Mouse (Mus musculus) urinary bladder, postnatal 14 days (tissue): ENCODE measurements around the gene Hemk1.
"Not testable (repeated sequence)": the region's sequence is repeated elsewhere in the genome, so short reads cannot be mapped to it uniquely, and the experiment has no call there.

ENCODE experiments used
- DNase-seq: peaks from one replicate; pipeline ENCODE4 v3.0.0; 2021; ENCODE audit warnings: low spot score

Gene Hemk1

GRCm38 (mm10) chr9:107308346-107309000, 29.7 kb downstream of the Hemk1 start:
- DNase-seq, result no peak

GRCm38 (mm10) chr9:107307886-107308285, 30.3 kb downstream of the Hemk1 start:
- DNase-seq, result peak; percentile 92

GRCm38 (mm10) chr9:107307099-107307872, 30.9 kb downstream of the Hemk1 start:
- DNase-seq, result no peak

DNA sequence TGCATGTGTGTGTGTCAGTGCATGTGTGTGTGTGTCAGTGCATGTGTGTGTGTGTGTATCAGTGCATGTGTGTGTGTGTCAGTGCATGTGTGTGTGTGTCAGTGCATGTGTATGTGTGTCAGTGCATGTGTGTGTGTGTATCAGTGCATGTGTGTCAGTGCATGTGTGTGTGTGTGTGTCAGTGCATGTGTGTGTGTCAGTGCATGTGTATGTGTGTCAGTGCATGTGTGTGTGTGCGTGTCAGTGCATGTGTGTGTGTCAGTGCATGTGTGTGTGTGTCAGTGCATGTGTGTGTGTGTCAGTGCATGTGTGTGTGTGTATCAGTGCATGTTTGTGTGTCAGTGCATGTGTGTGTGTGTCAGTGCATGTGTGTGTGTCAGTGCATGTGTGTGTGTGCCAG, 31.5 kb downstream of the Hemk1 start:
- not testable (repeated sequence) for DNase-seq

GRCm38 (mm10) chr9:107305601-107306542, 32.3 kb downstream of the Hemk1 start:
- DNase-seq, result peak; percentile 69

- no peak for DNase-seq
These were observed 33.1 kb downstream of the Hemk1 start for GRCm38 (mm10) chr9:107305012-107305411.

DNA sequence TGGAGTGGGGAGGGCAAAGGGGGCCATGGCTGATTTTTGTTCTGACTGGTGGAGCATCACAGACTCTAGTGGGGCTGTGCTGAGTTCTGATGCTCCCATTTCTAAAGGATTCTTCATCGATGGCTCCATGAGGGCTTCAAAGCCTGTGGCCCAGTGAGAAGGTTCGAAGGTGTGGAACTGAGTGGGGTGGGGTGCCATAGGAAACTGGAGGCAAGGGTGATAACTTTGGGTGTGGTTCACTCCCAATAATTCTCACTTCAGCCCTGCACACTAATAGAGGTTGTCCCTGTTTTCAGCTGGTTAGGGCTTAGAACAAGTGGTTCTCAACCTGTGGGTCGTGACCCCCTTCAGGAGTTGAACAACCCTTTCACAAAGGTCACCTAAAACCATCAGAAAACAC, 33.8 kb downstream of the Hemk1 start:
- no peak for DNase-seq

- DNase-seq, result no peak
These were observed 34.2 kb downstream of the Hemk1 start for GRCm38 (mm10) chr9:107303900-107304299.

GRCm38 (mm10) chr9:107303121-107303820, 34.9 kb downstream of the Hemk1 start:
- DNase-seq, result no peak

DNA sequence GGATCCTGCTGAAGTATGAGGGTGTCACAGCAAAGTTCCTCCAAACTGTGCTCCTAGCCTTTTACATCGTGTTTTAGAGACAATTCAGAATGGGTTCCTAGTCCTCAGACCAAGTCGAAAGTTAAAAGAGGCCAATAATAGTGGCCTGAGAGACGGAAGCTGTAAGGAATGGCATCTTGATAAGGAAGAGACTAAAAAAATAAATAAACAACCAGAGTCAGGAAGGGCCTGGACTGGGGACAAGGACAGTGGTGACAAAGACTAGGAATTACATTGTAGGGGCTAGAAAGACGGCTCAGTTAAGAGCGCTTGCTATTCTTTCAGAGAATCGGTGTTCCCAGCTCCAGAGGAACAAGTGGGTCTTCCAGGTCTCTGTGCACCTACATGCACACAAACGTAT, 35.6 kb downstream of the Hemk1 start:
- DNase-seq, result no peak

- no peak for DNase-seq
These were observed 36.4 kb downstream of the Hemk1 start for GRCm38 (mm10) chr9:107301554-107302331.

DNA sequence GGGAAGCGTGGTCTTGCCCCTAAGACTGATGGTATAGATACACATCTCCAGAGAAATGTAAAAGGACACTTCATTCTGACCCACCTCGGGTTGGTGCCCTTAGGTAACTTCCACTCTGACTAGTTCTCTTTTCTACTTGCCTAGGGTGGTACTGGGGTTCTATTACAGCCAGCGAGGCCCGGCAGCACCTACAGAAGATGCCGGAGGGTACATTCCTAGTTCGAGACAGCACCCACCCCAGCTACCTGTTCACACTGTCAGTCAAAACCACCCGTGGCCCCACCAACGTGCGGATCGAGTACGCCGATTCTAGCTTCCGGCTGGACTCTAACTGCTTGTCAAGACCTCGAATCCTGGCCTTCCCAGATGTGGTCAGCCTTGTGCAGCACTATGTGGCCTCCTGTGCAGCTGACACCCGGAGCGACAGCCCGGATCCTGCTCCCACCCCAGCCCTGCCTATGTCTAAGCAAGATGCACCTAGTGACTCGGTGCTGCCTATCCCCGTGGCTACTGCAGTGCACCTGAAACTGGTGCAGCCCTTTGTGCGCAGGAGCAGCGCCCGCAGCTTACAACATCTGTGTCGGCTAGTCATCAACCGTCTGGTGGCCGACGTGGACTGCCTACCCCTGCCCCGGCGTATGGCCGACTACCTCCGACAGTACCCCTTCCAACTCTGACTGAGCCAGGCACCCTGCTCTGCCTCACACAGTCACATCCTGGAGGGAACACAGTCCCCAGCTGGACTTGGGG, 37.8 kb downstream of the Hemk1 start:
- no peak for DNase-seq

GRCm38 (mm10) chr9:107299783-107300182, 38.4 kb downstream of the Hemk1 start:
- DNase-seq, result no peak

GRCm38 (mm10) chr9:107298876-107299275, 39.3 kb downstream of the Hemk1 start:
- no peak for DNase-seq

DNA sequence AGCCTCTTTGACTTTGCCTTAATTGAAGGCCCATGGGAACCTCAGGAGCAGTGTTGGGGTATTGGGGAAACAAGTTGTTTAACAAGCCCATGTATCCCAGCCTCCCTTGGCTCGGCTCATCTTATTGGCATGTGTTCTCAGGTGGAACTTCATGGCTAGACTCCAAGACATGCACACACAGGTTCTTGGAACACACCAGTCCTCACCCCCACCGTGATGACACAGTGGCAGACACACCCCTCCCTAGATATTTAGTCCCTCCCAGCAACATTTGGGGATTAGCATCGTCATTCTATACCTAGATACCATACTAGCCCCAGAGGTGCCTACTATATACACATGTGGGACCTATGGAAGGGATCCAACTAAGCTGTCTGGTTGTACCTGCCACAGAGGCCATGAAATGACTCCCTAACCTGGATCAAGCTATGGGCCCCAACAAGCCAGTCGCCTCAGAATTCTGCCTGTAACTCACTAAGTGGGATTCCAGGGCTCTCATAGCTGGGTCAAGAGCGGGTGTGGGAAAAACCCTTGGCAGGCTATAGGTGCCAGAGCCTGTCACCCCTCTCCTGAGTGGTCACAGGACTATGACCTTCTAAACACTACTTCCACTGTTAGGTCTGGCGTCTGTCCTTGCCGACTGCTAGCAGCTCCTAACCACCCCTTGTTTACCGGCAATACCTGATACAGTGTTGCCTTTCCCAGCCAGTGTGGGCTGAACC, 39.9 kb downstream of the Hemk1 start:
- DNase-seq, result peak; percentile 63

DNA sequence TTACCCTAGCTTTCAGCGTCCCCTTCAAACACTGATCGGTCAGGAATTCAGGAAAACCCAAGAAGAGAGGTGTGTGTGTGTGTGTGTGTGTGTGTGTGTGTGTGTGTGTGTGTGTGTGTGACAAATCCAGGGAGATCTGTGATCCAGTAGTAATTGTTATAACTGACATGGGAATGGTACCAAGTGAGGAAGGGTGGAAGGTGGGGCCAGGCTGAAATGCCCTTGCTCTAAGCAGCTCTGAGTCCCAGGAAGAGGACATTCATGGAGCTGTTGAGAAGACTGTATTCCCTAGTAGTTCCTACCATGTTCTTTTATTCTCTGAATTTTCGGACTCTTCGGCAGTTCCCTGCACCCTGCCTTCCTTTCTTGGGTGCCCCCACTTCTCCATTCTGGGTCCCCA, 40.5 kb downstream of the Hemk1 start:
- DNase-seq, result no peak

DNA sequence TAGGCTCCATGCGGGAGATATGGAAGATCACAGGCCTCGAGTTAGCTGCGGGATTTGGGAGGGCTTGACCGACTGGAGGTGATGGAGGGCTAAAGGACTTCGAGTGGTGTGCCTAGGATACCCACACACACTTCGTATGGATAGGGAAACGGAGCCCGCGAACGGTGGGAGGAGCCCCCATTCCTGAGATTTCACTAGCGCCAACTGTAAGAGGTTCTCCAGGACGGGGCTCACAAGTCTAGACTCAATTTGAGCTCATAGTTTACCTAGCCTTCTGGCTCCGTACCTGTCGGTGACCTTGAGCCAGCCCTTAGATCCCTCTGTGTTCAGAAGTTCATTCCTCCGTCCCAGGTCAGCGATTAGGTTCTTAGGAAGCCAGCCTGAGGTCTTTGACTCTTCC, 41.1 kb downstream of the Hemk1 start:
- DNase-seq, result no peak

DNA sequence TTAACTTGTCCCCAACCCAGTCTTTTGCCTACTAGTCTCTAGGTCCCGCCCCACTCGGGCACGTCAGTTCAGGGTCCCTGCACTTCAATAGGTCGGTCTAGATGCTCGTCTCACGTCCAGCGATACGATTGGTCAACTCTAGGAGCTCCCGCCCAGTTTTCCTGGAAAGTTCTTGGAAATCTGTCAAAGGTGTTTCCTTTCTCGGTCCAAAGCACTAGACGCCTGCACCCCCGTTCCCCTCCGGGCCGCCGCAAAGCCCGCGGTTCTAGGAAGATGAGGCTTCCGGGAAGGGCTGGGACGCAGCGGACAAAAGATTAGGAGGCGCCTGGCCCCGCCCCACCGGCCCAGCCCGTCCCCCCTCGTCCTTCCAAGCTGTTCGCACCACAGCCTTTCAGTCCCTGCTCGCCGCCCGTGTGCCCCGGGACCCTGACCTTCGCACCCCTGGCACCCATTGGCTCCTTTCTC, 41.6 kb downstream of the Hemk1 start:
- DNase-seq, result peak; percentile 93

GRCm38 (mm10) chr9:107296041-107296440, 42.1 kb downstream of the Hemk1 start:
- DNase-seq, result no peak

DNA sequence AAGGTAGTCTGAATTCAATTTTAAA, 42.3 kb downstream of the Hemk1 start, which contains the start of gene Cish:
Cish (plus strand) TSS at position 11 of the 25 bp plus-strand sequence.
- DNase-seq, result no peak
